Mouse (Mus musculus) neural tube, embryonic 14.5 days (tissue): ENCODE results near the gene Srp68. TPM values are rescaled to one million over a fixed set of nuclear protein-coding genes. Genes with fewer than 3 reads are reported as not detected.

ENCODE experiments used
- ATAC-seq: fragments of 200-750 bp; cut with Nextera tagmentation; 2 replicates; pipeline ENCODE4 v1.8.0; 2017; ENCODE audit warnings: low read depth, mild to moderate bottlenecking, moderate TSS enrichment, moderate library complexity
- H3K27ac ChIP-seq: fragments of 300-500 bp; sonication (generic); 2 replicates; pipeline ENCODE4 v1.5.1; 2014; ENCODE audit warnings: low read depth, mild to moderate bottlenecking, control low read depth, low read length, moderate library complexity, mixed read lengths
- H3K27me3 ChIP-seq: fragments of 300-500 bp; sonication (generic); 2 replicates; pipeline ENCODE4 v1.6.1; 2014; ENCODE audit warnings: low read length; ENCODE audit not compliant: control insufficient read depth, insufficient read depth
- H3K36me3 ChIP-seq: fragments of 300-500 bp; sonication (generic); 2 replicates; pipeline ENCODE4 v1.6.1; 2014; ENCODE audit warnings: low read length, mixed read lengths; ENCODE audit not compliant: control insufficient read depth, insufficient read depth
- H3K4me1 ChIP-seq: fragments of 300-500 bp; sonication (generic); 2 replicates; pipeline ENCODE4 v1.6.1; 2014; ENCODE audit warnings: low read length; ENCODE audit not compliant: control insufficient read depth, insufficient read depth
- H3K4me2 ChIP-seq: fragments of 300-500 bp; sonication (generic); 2 replicates; pipeline ENCODE4 v1.6.1; 2014; ENCODE audit warnings: mild to moderate bottlenecking, low read depth, low read length, control low read depth
- H3K4me3 ChIP-seq: fragments of 300-500 bp; sonication (generic); 2 replicates; pipeline ENCODE4 v1.5.1; 2014; ENCODE audit warnings: low read depth, low read length, control low read depth, mixed read lengths
- H3K9ac ChIP-seq: fragments of 300-500 bp; sonication (generic); replicated peaks from 2 replicates; pipeline ENCODE4 v1.6.1; 2014; ENCODE audit warnings: low read depth, mild to moderate bottlenecking, control low read depth, low read length, mixed read lengths
- H3K9me3 ChIP-seq: fragments of 300-500 bp; sonication (generic); 2 replicates; pipeline ENCODE4 v1.6.1; 2016; ENCODE audit warnings: low read length; ENCODE audit not compliant: control insufficient read depth
- WGBS: fragments of 180-500 bp; shearing (Covaris S2); extraction: QIAGEN DNeasy Blood & Tissue Kit; methylation state at CpG from one replicate; pipeline ENCODE4 v1.1.7; 2014; 5-methylcytosine and 5-hydroxymethylcytosine counted together
- polyA plus RNA-seq: library from polyadenylated mRNA; unstranded; fragments of >200 nt; fragmentation: Nextera tagmentation; extraction: Ambion mirVana; gene quantifications from 2 replicates; pipeline ENCODE4 v1.2.1, GENCODE M21; 2014

Srp68 gene
- polyA plus RNA-seq, 1 experiment from 2014 or later = 52.0 TPM

GRCm38 (mm10) chr11:116209257-116209656, 64.8 kb downstream of the Srp68 start:
- no peak overlapping the region for H3K4me3 ChIP-seq
- no peaks in the 10 kb centered on the region for H3K27me3 ChIP-seq
- no peak overlapping the region for H3K27ac ChIP-seq
- ATAC-seq = no peak
- no peak overlapping the region for H3K4me2 ChIP-seq
- no peaks in the 10 kb centered on the region for H3K4me1 ChIP-seq
- no peak overlapping the region for H3K9ac ChIP-seq
- WGBS = 89% methylated on average over 8 of the region's 8 CpGs
- H3K9me3 ChIP-seq = no peaks in the 10 kb centered on the region
- H3K36me3 ChIP-seq = 0 out of 2 replicates have a peak, but pooled peaks cover 9% of the 10 kb centered on the region

GRCm38 (mm10) chr11:116208660-116209059, 65.4 kb downstream of the Srp68 start:
- WGBS = 92% methylated on average over 3 of the region's 3 CpGs
- no peak overlapping the region for H3K4me2 ChIP-seq
- no peak overlapping the region for H3K4me3 ChIP-seq
- H3K4me1 ChIP-seq = no peaks in the 10 kb centered on the region
- no peak overlapping the region for H3K27ac ChIP-seq
- 0 out of 2 replicates have a peak, but pooled peaks cover 9% of the 10 kb centered on the region for H3K36me3 ChIP-seq
- ATAC-seq = no peak
- H3K9ac ChIP-seq = no peak overlapping the region
- no peaks in the 10 kb centered on the region for H3K27me3 ChIP-seq
- H3K9me3 ChIP-seq = no peaks in the 10 kb centered on the region

GRCm38 (mm10) chr11:116206678-116207077, 67.3 kb downstream of the Srp68 start:
- Histone ChIP-seq H3K36me3 (0 out of 2 replicates have a peak, but pooled peaks cover 9% of the 10 kb centered on the region), H3K27ac (no peak overlapping the region), H3K9ac (no peak overlapping the region), H3K4me3 (no peak overlapping the region), H3K4me1 (no peaks in the 10 kb centered on the region), H3K9me3 (no peaks in the 10 kb centered on the region), H3K27me3 (no peaks in the 10 kb centered on the region), H3K4me2 (no peak overlapping the region)
- WGBS = 68% methylated on average over 4 of the region's 4 CpGs
- ATAC-seq = no peak

- H3K36me3 ChIP-seq = 0 out of 2 replicates have a peak, but pooled peaks cover 9% of the 10 kb centered on the region
- H3K9me3 ChIP-seq = no peaks in the 10 kb centered on the region
- no peaks in the 10 kb centered on the region for H3K27me3 ChIP-seq
- H3K4me2 ChIP-seq = no peak overlapping the region
- no peak overlapping the region for H3K9ac ChIP-seq
- no peak overlapping the region for H3K4me3 ChIP-seq
- H3K4me1 ChIP-seq = peaks cover 5% of the 10 kb centered on the region; the same call in 1 of the 2 replicates
- WGBS = 97% methylated on average over 3 of the region's 3 CpGs
- H3K27ac ChIP-seq = no peak overlapping the region
- ATAC-seq = no peak
These were observed 70.9 kb downstream of the Srp68 start for GRCm38 (mm10) chr11:116203150-116203549.

GRCm38 (mm10) chr11:116201151-116201550, 72.9 kb downstream of the Srp68 start:
- Histone ChIP-seq H3K9ac (no peak overlapping the region), H3K27ac (no peak overlapping the region), H3K4me3 (no peak overlapping the region), H3K4me1 (peaks cover 14% of the 10 kb centered on the region; the same call in 1 of the 2 replicates), H3K27me3 (no peaks in the 10 kb centered on the region), H3K4me2 (no peak overlapping the region), H3K36me3 (no peaks in the 10 kb centered on the region), H3K9me3 (no peaks in the 10 kb centered on the region)
- 87% methylated on average over 2 of the region's 2 CpGs for whole genome bisulfite sequencing
- ATAC-seq = no peak

- Histone ChIP-seq H3K36me3 (no peaks in the 10 kb centered on the region), H3K4me2 (peak within 1 kb of the TSS; percentile 63), H3K4me3 (peak within 1 kb of the TSS; percentile 79), H3K9ac (peak within 1 kb of the TSS; percentile 85), H3K27ac (peak within 1 kb of the TSS; percentile 97), H3K27me3 (no peaks in the 10 kb centered on the region), H3K4me1 (peaks cover 14% of the 10 kb centered on the region), H3K9me3 (no peaks in the 10 kb centered on the region)
- peak; percentile 98 for ATAC-seq
- WGBS = under 1% methylated on average over 62 of the region's 62 CpGs
These were observed 75.1 kb downstream of the Srp68 start, which contains the start of the genes Ten1 and Acox1 for GRCm38 (mm10) chr11:116198639-116199531. Gene Ten1 (plus strand): TSS chr11:116198855. Gene Acox1 (minus strand): TSS chr11:116199045.

- H3K4me3 ChIP-seq = peak overlapping the region; percentile 79
- WGBS = 26% methylated on average over 13 of the region's 13 CpGs
- peak; percentile 8 for ATAC-seq
These were observed 75.9 kb downstream of the Srp68 start for GRCm38 (mm10) chr11:116198132-116198531.

GRCm38 (mm10) chr11:116197584-116197906, 76.5 kb downstream of the Srp68 start:
- no peak for ATAC-seq
- Histone ChIP-seq H3K4me1 (peaks cover 14% of the 10 kb centered on the region), H3K27me3 (no peaks in the 10 kb centered on the region), H3K4me2 (peak overlapping the region; percentile 63; the same call in 1 of the 2 replicates), H3K9me3 (no peaks in the 10 kb centered on the region), H3K9ac (no peak overlapping the region; the same call in 1 of the 2 replicates), H3K4me3 (peak overlapping the region; percentile 79), H3K27ac (no peak overlapping the region), H3K36me3 (no peaks in the 10 kb centered on the region)
- 90% methylated on average over 6 of the region's 6 CpGs for WGBS

More at GRCm38 (mm10) chr11:116198132-116198531, 75.9 kb downstream of the Srp68 start:
- Histone ChIP-seq H3K4me1 (peaks cover 14% of the 10 kb centered on the region), H3K27me3 (no peaks in the 10 kb centered on the region), H3K27ac (peak overlapping the region; percentile 97), H3K36me3 (no peaks in the 10 kb centered on the region), H3K4me2 (peak overlapping the region; percentile 63), H3K9me3 (no peaks in the 10 kb centered on the region), H3K9ac (peak overlapping the region; percentile 85)
